Mouse (Mus musculus) stomach, embryonic 15.5 days (tissue): ENCODE measurements around the gene Cd82. TPM values are rescaled to one million over a fixed set of nuclear protein-coding genes. Genes with fewer than 3 reads are reported as not detected.

Experiments
- ATAC-seq: fragments of 200-750 bp; cut with Nextera tagmentation; 2 replicates; pipeline ENCODE4 v1.8.0; 2017; ENCODE audit warnings: low read depth, moderate number of reproducible peaks, moderate TSS enrichment; ENCODE audit not compliant: insufficient read depth, low FRiP score
- H3K27ac ChIP-seq: fragments of 300-500 bp; sonication (generic); 2 replicates; pipeline ENCODE4 v1.5.1; 2015; ENCODE audit warnings: mild to moderate bottlenecking, inconsistent platforms
- H3K27me3 ChIP-seq: fragments of 300-500 bp; sonication (generic); replicated peaks from 2 replicates; pipeline ENCODE4 v1.6.1; 2015; ENCODE audit warnings: inconsistent platforms
- H3K36me3 ChIP-seq: fragments of 300-500 bp; sonication (generic); 2 replicates; pipeline ENCODE4 v1.6.1; 2015; ENCODE audit warnings: inconsistent platforms
- H3K4me1 ChIP-seq: fragments of 300-500 bp; sonication (generic); 2 replicates; pipeline ENCODE4 v1.6.1; 2015; ENCODE audit warnings: inconsistent platforms
- H3K4me2 ChIP-seq: fragments of 300-500 bp; sonication (generic); 2 replicates; pipeline ENCODE4 v1.6.1; 2015; ENCODE audit warnings: mild to moderate bottlenecking, inconsistent platforms
- H3K4me3 ChIP-seq: fragments of 300-500 bp; sonication (generic); replicated peaks from 2 replicates; pipeline ENCODE4 v1.5.1; 2015; ENCODE audit warnings: inconsistent platforms
- H3K9ac ChIP-seq: fragments of 300-500 bp; sonication (generic); 2 replicates; pipeline ENCODE4 v1.6.1; 2015; ENCODE audit warnings: inconsistent platforms
- H3K9me3 ChIP-seq: fragments of 300-500 bp; sonication (generic); 2 replicates; pipeline ENCODE4 v1.6.1; 2016; ENCODE audit warnings: inconsistent platforms
- WGBS: fragments of 180-500 bp; shearing (Covaris S2); methylation state at CpG from one replicate; pipeline ENCODE4 v1.1.7; 2015; 5-methylcytosine and 5-hydroxymethylcytosine counted together
- polyA plus RNA-seq: library from polyadenylated mRNA; unstranded; fragments of >200 nt; fragmentation: Nextera tagmentation; extraction: Ambion mirVana; gene quantifications from 2 replicates; pipeline ENCODE4 v1.2.1, GENCODE M21; 2015

The Cd82 gene
- polyA plus RNA-seq, 1 experiment from 2014 or later = 95.0 TPM

DNA sequence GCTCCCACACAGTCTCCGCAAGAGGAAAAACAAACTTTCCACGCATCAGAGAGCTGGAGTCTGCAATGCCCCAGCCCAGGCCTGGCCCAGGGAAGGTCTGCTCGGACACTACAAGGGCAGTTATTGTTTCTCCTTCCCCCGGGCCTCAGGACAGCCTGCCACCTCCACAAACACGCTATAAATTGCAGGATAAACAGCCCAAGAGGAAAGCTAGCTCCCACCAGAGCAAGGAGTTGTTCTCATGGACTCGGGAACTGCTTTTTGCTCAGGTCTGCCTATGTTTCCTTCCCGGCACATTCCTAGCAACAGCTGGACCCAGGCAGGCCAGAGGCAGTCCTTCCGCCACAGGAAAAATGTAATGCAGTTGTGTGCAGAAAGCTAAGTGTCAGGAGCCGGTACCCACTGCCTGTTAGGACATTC lies 23.6 kb downstream of the Cd82 start:
- Histone ChIP-seq H3K27ac (peak overlapping the region; percentile 72), H3K9me3 (no peaks in the 10 kb centered on the region), H3K4me3 (no peak overlapping the region), H3K27me3 (no peaks in the 10 kb centered on the region), H3K36me3 (no peaks in the 10 kb centered on the region), H3K4me2 (no peak overlapping the region), H3K9ac (no peak overlapping the region), H3K4me1 (peaks cover 25% of the 10 kb centered on the region; the same call in 1 of the 2 replicates)
- no peak for ATAC-seq
- WGBS = 51% methylated on average over 9 of the region's 9 CpGs

DNA sequence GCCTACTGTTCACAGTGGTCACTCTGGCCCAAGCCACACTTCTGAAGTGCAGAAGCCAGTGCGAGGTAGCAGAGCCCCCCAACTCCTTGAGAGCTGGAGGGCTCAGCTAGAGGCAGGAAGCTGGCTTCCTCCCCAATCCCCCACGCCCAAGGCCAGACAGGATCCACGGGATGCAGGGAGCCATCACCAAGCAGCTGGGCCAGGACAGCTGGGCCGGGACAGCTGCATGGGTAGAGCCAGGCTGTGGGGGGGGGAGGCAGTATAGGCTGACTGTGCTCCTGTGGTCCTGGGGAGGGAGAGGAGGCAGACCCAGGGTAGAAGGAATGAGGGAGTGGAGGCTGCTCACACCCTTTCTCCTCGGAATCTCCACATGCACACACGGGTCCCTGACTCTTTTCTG lies 24.6 kb downstream of the Cd82 start:
- WGBS = 54% methylated on average over 6 of the region's 6 CpGs
- no peak overlapping the region for H3K27ac ChIP-seq
- H3K9ac ChIP-seq = no peak overlapping the region
- H3K4me2 ChIP-seq = no peak overlapping the region
- no peaks in the 10 kb centered on the region for H3K27me3 ChIP-seq
- H3K9me3 ChIP-seq = no peaks in the 10 kb centered on the region
- H3K36me3 ChIP-seq = no peaks in the 10 kb centered on the region
- no peak for ATAC-seq
- H3K4me3 ChIP-seq = no peak overlapping the region
- H3K4me1 ChIP-seq = peaks cover 26% of the 10 kb centered on the region

DNA sequence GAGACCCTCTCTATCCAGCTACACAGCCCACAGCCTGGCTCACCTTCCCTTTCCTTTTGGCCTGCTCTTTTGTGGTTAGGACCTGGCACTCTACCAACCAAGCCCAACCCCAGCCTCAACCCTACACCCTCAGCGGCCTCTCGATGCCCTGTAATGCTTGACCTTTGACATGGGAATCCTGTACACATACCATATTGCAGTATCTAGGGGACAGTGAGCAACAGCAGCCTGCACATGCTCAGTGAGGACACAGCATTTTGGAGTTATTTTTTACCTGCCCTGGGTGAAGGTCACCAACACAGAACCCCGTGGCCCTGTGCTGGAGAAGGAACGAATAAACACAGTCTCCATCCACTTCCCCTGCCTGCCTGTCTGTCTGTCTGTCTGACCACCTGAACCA lies 27.4 kb downstream of the Cd82 start:
- no peak for ATAC-seq
- Histone ChIP-seq H3K36me3 (no peaks in the 10 kb centered on the region), H3K9me3 (no peaks in the 10 kb centered on the region), H3K4me3 (no peak overlapping the region), H3K4me1 (peaks cover 45% of the 10 kb centered on the region), H3K27me3 (no peaks in the 10 kb centered on the region), H3K4me2 (no peak overlapping the region), H3K9ac (no peak overlapping the region), H3K27ac (no peak overlapping the region)
- 65% methylated on average over 4 of the region's 4 CpGs for WGBS

DNA sequence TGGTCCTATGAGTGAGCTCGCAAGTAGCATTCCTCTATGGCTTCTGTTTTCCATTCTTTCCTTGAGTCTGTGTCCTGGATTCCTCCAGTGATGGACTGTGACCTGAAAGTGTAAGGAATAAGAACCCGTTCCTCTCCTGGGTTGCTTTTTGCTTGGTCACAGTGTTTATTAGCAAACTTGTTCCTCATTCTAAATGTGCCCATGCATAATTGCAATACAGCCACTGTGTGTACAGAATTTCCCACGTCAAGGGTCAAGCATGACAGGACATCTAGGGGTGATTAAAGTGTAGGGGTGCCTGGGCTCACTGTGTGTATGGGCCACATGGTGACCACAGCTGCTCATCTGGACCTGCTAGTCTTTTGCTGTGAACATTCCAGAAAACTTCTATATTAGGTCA lies 28.0 kb downstream of the Cd82 start:
- H3K4me1 ChIP-seq = peaks cover 42% of the 10 kb centered on the region
- ATAC-seq = no peak
- H3K36me3 ChIP-seq = no peaks in the 10 kb centered on the region
- WGBS = 88% methylated on average over 3 of the region's 3 CpGs
- H3K27ac ChIP-seq = no peak overlapping the region
- H3K27me3 ChIP-seq = no peaks in the 10 kb centered on the region
- H3K4me3 ChIP-seq = no peak overlapping the region
- no peak overlapping the region for H3K9ac ChIP-seq
- no peaks in the 10 kb centered on the region for H3K9me3 ChIP-seq
- H3K4me2 ChIP-seq = no peak overlapping the region

DNA sequence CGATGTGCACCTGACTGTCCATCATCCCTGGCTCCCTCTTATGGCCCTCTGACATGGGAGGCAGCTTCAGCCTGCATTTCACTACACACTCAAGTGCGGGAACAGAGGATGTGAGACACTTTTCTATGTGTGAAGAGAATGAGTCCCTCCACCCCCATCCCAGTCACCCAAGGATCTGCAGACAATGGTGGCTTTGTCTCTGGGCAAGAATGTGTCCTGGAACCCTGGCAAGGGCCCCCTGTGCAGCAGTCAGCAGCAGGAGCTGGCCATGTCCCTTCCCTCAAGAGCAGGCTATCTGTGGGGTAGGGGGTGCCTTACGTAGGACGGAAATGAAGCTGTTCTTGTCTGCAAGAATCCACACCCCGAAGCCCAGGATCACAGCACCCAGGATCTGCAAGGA lies 29.4 kb downstream of the Cd82 start:
- H3K4me2 ChIP-seq = no peak overlapping the region
- H3K27ac ChIP-seq = no peak overlapping the region
- no peak for ATAC-seq
- H3K4me1 ChIP-seq = peaks cover 31% of the 10 kb centered on the region
- no peaks in the 10 kb centered on the region for H3K36me3 ChIP-seq
- no peak overlapping the region for H3K9ac ChIP-seq
- WGBS = 88% methylated on average over 5 of the region's 5 CpGs
- no peak overlapping the region for H3K4me3 ChIP-seq
- no peaks in the 10 kb centered on the region for H3K9me3 ChIP-seq
- H3K27me3 ChIP-seq = no peaks in the 10 kb centered on the region

DNA sequence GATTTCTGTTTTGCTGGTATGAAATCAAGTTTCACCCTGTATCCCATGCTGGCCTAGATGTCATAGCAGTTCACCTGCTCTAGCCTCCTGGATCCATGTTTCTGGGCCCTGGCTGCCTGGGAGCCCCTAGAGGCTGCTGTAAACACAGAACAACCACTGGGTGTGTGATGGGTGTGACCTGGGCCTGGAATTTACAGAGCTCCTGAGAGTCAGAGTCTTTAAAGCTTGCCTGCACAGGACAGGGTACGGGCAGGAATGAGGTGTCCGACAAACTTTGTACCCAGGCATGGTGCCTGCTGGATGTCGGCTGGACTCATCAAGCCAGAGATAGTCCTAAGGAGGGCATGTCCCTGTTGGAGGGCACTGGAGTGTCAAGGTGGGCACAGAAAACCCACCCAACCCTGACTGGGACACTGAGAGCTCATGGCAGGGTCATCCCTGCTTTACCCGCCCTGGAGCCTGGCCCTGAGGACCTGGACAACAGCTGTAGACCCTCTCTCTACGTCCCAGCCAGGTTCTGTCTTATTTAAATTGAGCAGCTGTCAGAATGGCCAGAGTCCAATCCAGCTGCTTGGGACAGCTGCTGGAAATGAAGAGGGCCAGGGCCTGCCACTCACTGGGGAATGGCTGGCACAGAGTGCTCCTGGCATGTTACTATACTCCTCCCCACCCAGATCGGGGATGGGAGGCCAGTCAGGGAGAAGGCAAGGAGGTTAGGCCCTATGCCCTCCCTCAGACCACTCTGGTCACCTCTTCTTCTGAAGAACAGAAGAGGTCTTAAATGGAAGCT lies 30.1 kb downstream of the Cd82 start:
- WGBS = 58% methylated on average over 6 of the region's 6 CpGs
- Histone ChIP-seq H3K4me3 (no peak overlapping the region), H3K4me2 (no peak overlapping the region), H3K36me3 (no peaks in the 10 kb centered on the region), H3K27me3 (no peaks in the 10 kb centered on the region), H3K9me3 (no peaks in the 10 kb centered on the region), H3K4me1 (peaks cover 27% of the 10 kb centered on the region), H3K9ac (no peak overlapping the region), H3K27ac (peak overlapping the region; percentile 74; the same call in 1 of the 2 replicates)
- 0 out of 2 replicates have a peak, but pooled peaks have one; percentile 44 for ATAC-seq

DNA sequence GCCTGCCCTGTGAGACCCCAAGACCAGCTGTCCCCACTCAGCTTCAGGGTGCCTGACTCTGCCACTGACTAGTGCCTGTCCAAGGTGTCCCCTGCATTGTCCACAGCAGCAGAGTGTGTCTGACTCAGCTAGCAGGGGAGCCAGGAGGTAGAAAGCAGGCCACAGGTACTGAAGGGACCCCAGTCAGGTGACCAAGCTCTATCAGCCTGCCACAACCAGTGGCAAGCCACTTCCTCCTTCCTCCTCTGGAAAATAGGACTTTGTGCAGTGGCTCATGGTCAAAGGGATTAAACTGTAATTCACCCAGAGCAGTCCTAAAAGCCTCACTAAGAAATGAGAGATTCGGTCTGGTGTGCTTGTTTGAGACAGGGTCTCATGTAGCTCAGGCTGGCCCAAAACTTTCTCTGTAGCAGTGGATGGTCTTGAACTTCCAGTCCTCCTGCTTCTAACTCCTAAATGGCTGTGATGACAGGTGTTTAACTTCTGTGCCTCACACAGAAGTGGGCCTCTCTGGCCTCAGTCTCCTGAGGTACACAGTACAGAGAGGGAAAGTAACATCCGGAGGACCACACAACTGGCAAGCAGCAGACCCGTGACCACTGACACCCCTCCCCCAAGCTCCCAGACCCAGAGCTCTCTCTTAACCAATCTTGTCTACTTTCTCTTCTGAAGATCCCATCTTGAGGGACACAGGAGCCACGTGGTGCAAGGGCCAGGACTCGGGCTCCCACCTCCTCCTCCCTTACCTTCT lies 31.2 kb downstream of the Cd82 start:
- H3K9me3 ChIP-seq = no peaks in the 10 kb centered on the region
- peak overlapping the region; percentile 74 for H3K27ac ChIP-seq
- H3K9ac ChIP-seq = no peak overlapping the region
- no peaks in the 10 kb centered on the region for H3K36me3 ChIP-seq
- WGBS = 62% methylated on average over 5 of the region's 5 CpGs
- no peak overlapping the region for H3K4me3 ChIP-seq
- H3K4me1 ChIP-seq = peaks cover 23% of the 10 kb centered on the region
- no peaks in the 10 kb centered on the region for H3K27me3 ChIP-seq
- ATAC-seq = peak; percentile 61; the same call in 1 of the 2 replicates
- H3K4me2 ChIP-seq = no peak overlapping the region

DNA sequence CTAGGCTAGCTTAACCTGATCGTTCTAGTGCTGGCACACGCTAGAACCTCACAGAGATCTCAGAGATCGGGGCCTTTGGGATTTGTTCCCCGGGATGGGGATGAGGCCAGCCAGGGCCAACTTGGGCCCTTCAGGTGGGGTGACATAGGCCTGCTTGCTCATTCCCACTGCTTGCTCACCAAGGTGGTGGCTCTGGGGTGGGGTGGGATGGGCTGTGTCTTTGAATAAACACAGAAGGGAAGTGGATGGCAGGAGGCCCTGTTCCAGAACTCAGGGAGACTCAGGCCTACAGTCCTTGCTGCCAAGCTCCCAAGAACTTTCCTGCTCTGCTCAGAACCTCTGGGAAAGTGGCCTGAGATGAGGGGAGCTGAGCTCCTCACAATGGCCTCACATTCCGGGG lies 31.9 kb downstream of the Cd82 start:
- 0 out of 2 replicates have a peak, but pooled peaks have one; percentile 24 for ATAC-seq
- Histone ChIP-seq H3K27ac (peak overlapping the region; percentile 74), H3K4me2 (no peak overlapping the region), H3K27me3 (no peaks in the 10 kb centered on the region), H3K9ac (no peak overlapping the region), H3K9me3 (no peaks in the 10 kb centered on the region), H3K4me1 (peaks cover 21% of the 10 kb centered on the region), H3K4me3 (no peak overlapping the region), H3K36me3 (no peaks in the 10 kb centered on the region)
- 80% methylated on average over 5 of the region's 5 CpGs for WGBS

DNA sequence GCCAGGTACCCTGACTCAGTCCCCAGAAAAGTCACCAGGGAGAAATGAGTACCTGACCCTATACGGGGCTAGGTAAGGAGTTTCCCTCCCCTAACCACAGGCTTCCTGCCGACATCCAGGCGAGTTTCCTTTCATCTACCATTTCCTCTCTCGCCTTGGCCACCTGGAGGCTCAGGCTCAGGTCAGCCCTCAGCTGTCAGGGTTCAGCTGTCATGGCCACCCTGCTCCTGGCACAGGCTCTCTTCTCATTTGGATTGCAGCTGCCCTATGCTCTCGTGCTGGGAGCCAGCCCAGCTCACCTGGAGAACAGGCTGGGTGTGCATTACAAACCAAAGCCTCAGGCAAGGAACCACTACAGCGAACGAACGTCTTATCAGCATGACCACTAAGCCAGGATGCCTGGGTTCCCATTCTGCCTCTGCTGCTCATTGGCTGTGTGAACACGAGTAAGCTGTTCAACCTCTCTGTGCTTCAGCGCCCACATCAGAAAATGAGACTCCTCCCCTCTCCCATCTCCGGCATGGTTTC lies 34.9 kb downstream of the Cd82 start:
- WGBS = 56% methylated on average over 11 of the region's 11 CpGs
- no peaks in the 10 kb centered on the region for H3K27me3 ChIP-seq
- no peak overlapping the region for H3K4me2 ChIP-seq
- no peak overlapping the region for H3K4me3 ChIP-seq
- no peak overlapping the region for H3K9ac ChIP-seq
- no peak for ATAC-seq
- no peak overlapping the region for H3K27ac ChIP-seq
- H3K4me1 ChIP-seq = peaks cover 17% of the 10 kb centered on the region
- H3K9me3 ChIP-seq = no peaks in the 10 kb centered on the region
- no peaks in the 10 kb centered on the region for H3K36me3 ChIP-seq

DNA sequence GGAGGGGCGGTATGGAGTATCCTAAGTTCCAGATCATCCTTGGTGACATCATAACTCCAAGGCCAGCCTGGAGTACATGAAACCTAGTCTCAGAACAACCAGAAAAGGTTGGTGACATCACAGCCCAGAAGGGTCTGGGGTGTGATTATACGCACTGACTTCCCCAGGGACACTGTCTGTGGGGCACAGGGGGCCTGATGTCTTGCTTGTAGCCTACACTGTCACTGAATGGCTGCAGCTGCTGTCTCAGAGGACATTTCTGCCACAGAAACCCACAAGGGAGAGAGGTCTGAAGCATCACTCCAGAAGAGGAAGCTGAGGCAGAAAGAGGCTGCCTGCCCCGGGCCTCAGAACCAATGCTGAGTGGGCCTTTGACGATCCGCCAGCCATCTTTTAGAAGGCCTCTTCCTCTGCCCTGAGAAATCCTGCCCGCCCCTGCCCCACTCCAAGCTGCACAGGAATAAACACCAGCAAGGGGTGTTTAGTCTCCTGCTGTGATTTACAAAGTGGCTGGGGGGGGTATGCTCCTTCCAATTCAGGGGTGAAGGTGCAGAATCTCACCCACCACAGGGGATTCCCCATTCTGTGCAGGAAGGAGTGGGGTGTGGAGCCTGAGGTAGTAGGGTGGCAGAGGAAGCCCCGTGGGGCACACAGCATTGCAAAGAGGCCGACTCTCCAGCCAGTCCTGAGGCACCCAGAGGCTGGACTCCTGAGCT lies 35.8 kb downstream of the Cd82 start:
- peaks cover 8% of the 10 kb centered on the region; the same call in 1 of the 2 replicates for H3K4me1 ChIP-seq
- H3K4me2 ChIP-seq = no peak overlapping the region
- no peak overlapping the region for H3K27ac ChIP-seq
- ATAC-seq = no peak
- 49% methylated on average over 8 of the region's 8 CpGs for WGBS
- H3K9ac ChIP-seq = no peak overlapping the region
- H3K27me3 ChIP-seq = no peaks in the 10 kb centered on the region
- H3K9me3 ChIP-seq = no peaks in the 10 kb centered on the region
- H3K36me3 ChIP-seq = no peaks in the 10 kb centered on the region
- no peak overlapping the region for H3K4me3 ChIP-seq

DNA sequence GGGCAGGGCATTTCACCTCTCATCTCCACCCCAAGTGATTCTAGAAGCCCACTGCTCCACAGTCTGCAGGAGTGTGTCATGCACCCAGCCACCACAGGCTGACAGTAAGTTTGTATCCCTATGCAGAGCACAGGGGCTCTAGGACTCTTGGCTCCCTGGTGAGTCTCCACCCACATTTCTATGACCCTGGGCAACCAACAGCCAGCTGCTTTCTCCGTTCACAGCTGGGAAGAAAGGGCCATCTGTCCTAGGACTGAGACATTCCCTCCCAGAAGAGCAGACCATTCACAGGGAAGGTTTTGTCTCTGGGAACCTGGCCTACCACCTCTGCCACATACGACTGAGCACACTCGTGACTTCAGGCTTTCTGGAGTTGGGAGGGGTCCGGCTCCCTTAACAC lies 37.1 kb downstream of the Cd82 start:
- Histone ChIP-seq H3K9ac (no peak overlapping the region), H3K4me2 (no peak overlapping the region), H3K4me3 (no peak overlapping the region), H3K27me3 (no peaks in the 10 kb centered on the region), H3K36me3 (no peaks in the 10 kb centered on the region), H3K9me3 (no peaks in the 10 kb centered on the region), H3K27ac (no peak overlapping the region), H3K4me1 (no peaks in the 10 kb centered on the region)
- no peak for ATAC-seq
- WGBS = 61% methylated on average over 4 of the region's 4 CpGs
